Mouse (Mus musculus) heart, adult 18-20 months (tissue): ENCODE measurements around the gene Gm10134. TPM values are rescaled to one million over a fixed set of nuclear protein-coding genes. Genes with fewer than 3 reads are reported as not detected.

ENCODE experiments used
- total RNA-seq, 2 experiments: library from RNA; stranded (reverse); gene quantifications; 2 replicates each; pipeline ENCODE4 v1.2.3; 2021

The Gm10134 gene
- total RNA-seq, 2 experiments from 2014 or later, result 1.1 to 1.2 TPM

Other genes starting within 250 kb of the Gm10134 start
- 1 to 10 TPM; 4.4 to 4.8 TPM for gene Ppp1r26, start 59.3 kb upstream of the Gm10134 start, total RNA-seq
- gene 1700007K13Rik, start 39.8 kb upstream of the Gm10134 start, total RNA-seq, result under 1 TPM in 1 of 2 experiments, not detected in 1; 0.82 TPM
- gene Mrps2, start 38.0 kb upstream of the Gm10134 start, total RNA-seq, result 10 to 100 TPM; 42.6 to 43.7 TPM
- gene Gbgt1, start 9.2 kb upstream of the Gm10134 start, total RNA-seq, result 1 to 10 TPM; 2.4 to 2.7 TPM
- gene Ralgds, start 7.0 kb downstream of the Gm10134 start, total RNA-seq, result 10 to 100 TPM in 1 of 2 experiments, 1 to 10 TPM in 1; 8.7 to 11.5 TPM
- not detected for gene Cel, start 57.3 kb downstream of the Gm10134 start, total RNA-seq
- 10 to 100 TPM in 1 of 2 experiments, 1 to 10 TPM in 1; 9.3 to 10.2 TPM for gene Gtf3c5, start 77.7 kb downstream of the Gm10134 start, total RNA-seq
- gene Gfi1b, start 115.9 kb downstream of the Gm10134 start, total RNA-seq, result not detected
- 10 to 100 TPM; 26.6 to 28.4 TPM for gene Tsc1, start 135.1 kb downstream of the Gm10134 start, total RNA-seq
- gene Spaca9, start 193.6 kb downstream of the Gm10134 start, total RNA-seq, result not detected
- not detected for gene Ak8, start 194.1 kb downstream of the Gm10134 start, total RNA-seq